Mouse (Mus musculus) liver, embryonic 14.5 days (tissue): ENCODE results near the gene Arhgef38.

Source experiments
- CTCF ChIP-seq: IDR thresholded peaks from 2 replicates; pipeline ENCODE4 v1.5.1; 2016; ENCODE audit warnings: antibody characterized with exemption, low read depth, control low read depth
- EP300 ChIP-seq: IDR thresholded peaks from 2 replicates; pipeline ENCODE4 v1.6.1; 2016; ENCODE audit warnings: antibody characterized with exemption, low read depth

DNA sequence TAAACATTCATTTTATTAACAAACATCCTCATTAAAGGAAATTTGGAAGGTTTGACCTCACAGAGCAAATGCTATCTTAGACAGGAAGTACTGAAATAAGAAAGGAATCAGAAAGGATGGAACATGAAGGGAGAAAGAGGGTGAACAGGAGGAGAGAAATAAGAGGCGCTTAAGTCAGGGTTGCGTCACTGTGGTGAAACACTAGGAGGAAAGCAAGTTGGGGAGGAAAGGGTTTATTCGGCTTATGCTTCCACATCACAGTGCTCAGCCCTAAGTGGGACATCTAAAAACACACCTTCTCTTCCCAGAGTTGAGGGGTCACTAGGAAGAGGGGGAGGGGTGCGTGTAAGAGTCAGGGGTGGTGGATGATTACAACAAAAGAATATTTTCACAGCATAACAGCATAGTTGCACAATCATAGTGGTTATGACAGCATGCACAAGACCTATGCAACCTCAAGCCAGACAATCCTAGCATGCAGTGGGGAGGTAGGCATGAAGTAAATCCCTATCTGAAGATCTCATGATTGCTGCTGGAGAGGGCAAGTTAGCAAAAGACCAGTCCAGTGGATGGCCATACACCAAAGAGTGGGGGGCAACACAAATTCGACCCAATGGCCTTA is 19.4 kb downstream of the Arhgef38 start:
- TF ChIP-seq EP300 (no peak), CTCF (no peak)
